Mouse (Mus musculus) MEL (cell line): Measurements from ENCODE around the gene Ncor1. TPM values are rescaled to one million over a fixed set of nuclear protein-coding genes. Genes with fewer than 3 reads are reported as not detected.

Experiments used
- DNase-seq: peaks from one replicate; pipeline ENCODE4 v3.0.0; 2011; ENCODE audit warnings: low read depth, low spot score
- H3K27ac ChIP-seq: 2 replicates; pipeline ENCODE4 v1.5.1; 2012; ENCODE audit warnings: low read depth, mild to moderate bottlenecking, control low read depth, low read length, moderate library complexity; ENCODE audit not compliant: control insufficient read depth
- H3K27me3 ChIP-seq, 2 experiments: fragments of 150-350 bp in 1 of 2; sonication (generic) in 1 of 2; 2 replicates each; pipeline ENCODE4 v1.6.1; 2012; ENCODE audit warnings: low read length in 2 of 2, mild to moderate bottlenecking in 2 of 2, improper control_type of control experiment in 1 of 2, moderate library complexity in 1 of 2; ENCODE audit not compliant: insufficient read depth in 2 of 2, control insufficient read depth in 1 of 2
- H3K36me3 ChIP-seq, 2 experiments: 2 replicates each; pipeline ENCODE4 v1.6.1; 2012 to 2014; ENCODE audit warnings: low read length in 2 of 2, improper control_type of control experiment in 1 of 2, inconsistent platforms in 1 of 2, mild to moderate bottlenecking in 1 of 2; ENCODE audit not compliant: insufficient read depth in 2 of 2, control insufficient read depth in 1 of 2
- H3K4me1 ChIP-seq, 2 experiments: fragments of 150-350 bp in 1 of 2; sonication (generic) in 1 of 2; 2 replicates each; pipeline ENCODE4 v1.6.1; 2012; ENCODE audit warnings: low read length in 2 of 2, improper control_type of control experiment in 1 of 2, mild to moderate bottlenecking in 1 of 2; ENCODE audit not compliant: insufficient read depth in 2 of 2, control insufficient read depth in 1 of 2
- H3K4me3 ChIP-seq, 2 experiments: fragments of 150-350 bp in 1 of 2; sonication (generic) in 1 of 2; 2 replicates each; pipeline ENCODE4 v1.5.1; 2012; ENCODE audit warnings: low read depth in 2 of 2, low read length in 2 of 2, mild to moderate bottlenecking in 2 of 2, moderate library complexity in 2 of 2, control low read depth in 1 of 2, improper control_type of control experiment in 1 of 2; ENCODE audit not compliant: control insufficient read depth in 1 of 2, insufficient read depth in 1 of 2
- H3K79me2 ChIP-seq: 2 replicates; pipeline ENCODE4 v1.6.1; 2012; ENCODE audit warnings: mild to moderate bottlenecking, low read length, moderate library complexity; ENCODE audit not compliant: control insufficient read depth, poor library complexity, insufficient read depth
- H3K9ac ChIP-seq: 2 replicates; pipeline ENCODE4 v1.6.1; 2012; ENCODE audit warnings: low read depth, mild to moderate bottlenecking, control low read depth, low read length, moderate library complexity; ENCODE audit not compliant: control insufficient read depth, poor library complexity, severe bottlenecking
- H3K9me3 ChIP-seq: fragments of 150-350 bp; sonication (generic); replicated peaks from 2 replicates; pipeline ENCODE4 v1.6.1; 2012; ENCODE audit warnings: mild to moderate bottlenecking, low read length, improper control_type of control experiment, moderate library complexity; ENCODE audit not compliant: insufficient read depth
- CTCF ChIP-seq, 3 experiments: IDR thresholded peaks in 2 of 3; conservative IDR thresholded peaks in 1 of 3; 2 replicates each; pipeline ENCODE4 v1.5.1; 2011 to 2012; ENCODE audit warnings: low read length in 3 of 3, low read depth in 2 of 3, mild to moderate bottlenecking in 2 of 3, improper control_type of control experiment in 1 of 3, inconsistent platforms in 1 of 3, mixed read lengths in 1 of 3, moderate library complexity in 1 of 3; ENCODE audit not compliant: control insufficient read depth in 1 of 3, insufficient read depth in 1 of 3, poor library complexity in 1 of 3, severe bottlenecking in 1 of 3
- E2F4 ChIP-seq: IDR thresholded peaks from 2 replicates; pipeline ENCODE4 v1.6.1; 2011; ENCODE audit warnings: low read depth, low read length, improper control_type of control experiment, borderline replicate concordance
- ELF1 ChIP-seq: IDR thresholded peaks from 2 replicates; pipeline ENCODE4 v1.6.1; 2014; ENCODE audit warnings: low read depth, mild to moderate bottlenecking, inconsistent platforms, low read length, improper control_type of control experiment, moderate library complexity
- EP300 ChIP-seq, 2 experiments: IDR thresholded peaks; 2 replicates each; pipeline ENCODE4 v1.6.1; 2011; ENCODE audit warnings: improper control_type of control experiment in 2 of 2, low read length in 2 of 2, low read depth in 1 of 2, mild to moderate bottlenecking in 1 of 2
- ETS1 ChIP-seq: IDR thresholded peaks from 2 replicates; pipeline ENCODE4 v1.6.1; 2012; ENCODE audit warnings: low read depth, mild to moderate bottlenecking, inconsistent platforms, low read length, improper control_type of control experiment, moderate library complexity
- GATA1 ChIP-seq: IDR thresholded peaks from 2 replicates; pipeline ENCODE4 v1.6.1; 2011; ENCODE audit warnings: low read depth, low read length, improper control_type of control experiment
- JUND ChIP-seq: IDR thresholded peaks from 2 replicates; pipeline ENCODE4 v1.6.1; 2011; ENCODE audit warnings: low read depth, mild to moderate bottlenecking, improper control_type of control experiment, low read length
- KAT2A ChIP-seq: conservative IDR thresholded peaks from 2 replicates; pipeline ENCODE4 v1.6.1; 2012; ENCODE audit warnings: low read depth, low read length, improper control_type of control experiment, inconsistent platforms
- MAFK ChIP-seq: IDR thresholded peaks from 2 replicates; pipeline ENCODE4 v1.6.1; 2011; ENCODE audit warnings: low read depth, mild to moderate bottlenecking, low read length, improper control_type of control experiment, borderline replicate concordance
- MAZ ChIP-seq: IDR thresholded peaks from 2 replicates; pipeline ENCODE4 v1.6.1; 2012; ENCODE audit warnings: low read depth, mild to moderate bottlenecking, inconsistent platforms, low read length, improper control_type of control experiment
- MYB ChIP-seq: IDR thresholded peaks from 2 replicates; pipeline ENCODE4 v1.6.1; 2011; ENCODE audit warnings: mild to moderate bottlenecking, low read depth, low read length, improper control_type of control experiment
- MYC ChIP-seq: IDR thresholded peaks from 2 replicates; pipeline ENCODE4 v1.6.1; 2011; ENCODE audit warnings: low read depth, mild to moderate bottlenecking, low read length, improper control_type of control experiment, moderate library complexity
- NELFE ChIP-seq: IDR thresholded peaks from 2 replicates; pipeline ENCODE4 v1.6.1; 2011; ENCODE audit warnings: low read depth, low read length, improper control_type of control experiment
- POLR2A ChIP-seq, 2 experiments: IDR thresholded peaks; 2 replicates each; pipeline ENCODE4 v1.6.1; 2011 to 2012; ENCODE audit warnings: low read length in 2 of 2, mild to moderate bottlenecking in 2 of 2, control low read depth in 1 of 2, improper control_type of control experiment in 1 of 2, low read depth in 1 of 2, moderate library complexity in 1 of 2; ENCODE audit not compliant: control insufficient read depth in 1 of 2, insufficient read depth in 1 of 2, poor library complexity in 1 of 2
- POLR2AphosphoS2 ChIP-seq: IDR thresholded peaks from 2 replicates; pipeline ENCODE4 v1.6.1; 2011; ENCODE audit warnings: low read length, improper control_type of control experiment
- POLR2AphosphoS5 ChIP-seq: IDR thresholded peaks from 2 replicates; pipeline ENCODE4 v1.6.1; 2012; ENCODE audit warnings: low read depth, borderline replicate concordance, mild to moderate bottlenecking, inconsistent platforms, low read length, moderate library complexity, mixed read lengths
- RAD21 ChIP-seq: IDR thresholded peaks from 2 replicates; pipeline ENCODE4 v1.6.1; 2011; ENCODE audit warnings: mild to moderate bottlenecking, low read depth, low read length, improper control_type of control experiment
- RCOR1 ChIP-seq: IDR thresholded peaks from 2 replicates; pipeline ENCODE4 v1.6.1; 2012; ENCODE audit warnings: low read depth, mild to moderate bottlenecking, inconsistent platforms, low read length, improper control_type of control experiment
- SIN3A ChIP-seq: IDR thresholded peaks from 2 replicates; pipeline ENCODE4 v1.6.1; 2012; ENCODE audit warnings: low read length, improper control_type of control experiment, inconsistent platforms
- SMC3 ChIP-seq: IDR thresholded peaks from 2 replicates; pipeline ENCODE4 v1.6.1; 2011; ENCODE audit warnings: low read depth, low read length, improper control_type of control experiment
- TAL1 ChIP-seq: IDR thresholded peaks from 2 replicates; pipeline ENCODE4 v1.6.1; 2012; ENCODE audit warnings: mild to moderate bottlenecking, inconsistent platforms, low read length, moderate library complexity, mixed read lengths
- TBP ChIP-seq: IDR thresholded peaks from 2 replicates; pipeline ENCODE4 v1.8.0; 2011; ENCODE audit warnings: low read depth, low read length, improper control_type of control experiment
- TCF12 ChIP-seq: IDR thresholded peaks from 2 replicates; pipeline ENCODE4 v1.6.1; 2014; ENCODE audit warnings: low read depth, mild to moderate bottlenecking, inconsistent platforms, low read length, improper control_type of control experiment, moderate library complexity
- USF1 ChIP-seq: IDR thresholded peaks from 2 replicates; pipeline ENCODE4 v1.6.1; 2014; ENCODE audit warnings: low read depth, mild to moderate bottlenecking, inconsistent platforms, low read length, improper control_type of control experiment, moderate library complexity
- ZC3H11A ChIP-seq: IDR thresholded peaks from 2 replicates; pipeline ENCODE4 v1.6.1; 2012; ENCODE audit warnings: low read depth, mild to moderate bottlenecking, inconsistent platforms, low read length, improper control_type of control experiment
- polyA plus RNA-seq, 2 experiments: library from polyadenylated mRNA; stranded (reverse) in 1 of 2; unstranded in 1 of 2; fragments of >175 nt in 1 of 2; fragments of >200 nt in 1 of 2; gene quantifications; 2 replicates each; pipeline versions ENCODE4 v1.2.1 to v1.2.4; 2012; ENCODE audit warnings: low replicate concordance in 2 of 2, low read depth in 1 of 2; ENCODE audit not compliant: insufficient read length in 2 of 2, insufficient read depth in 1 of 2, missing spikeins in 1 of 2
- total RNA-seq: library from RNA; depleted of rRNA; stranded (reverse); fragments of 300-350 nt; gene quantifications from 2 replicates; pipeline ENCODE4 v1.2.3, GENCODE M21; 2012

The Ncor1 gene
- total and polyA plus RNA-seq, 3 experiments, result 71.8 to 250 (median 188) TPM

DNA sequence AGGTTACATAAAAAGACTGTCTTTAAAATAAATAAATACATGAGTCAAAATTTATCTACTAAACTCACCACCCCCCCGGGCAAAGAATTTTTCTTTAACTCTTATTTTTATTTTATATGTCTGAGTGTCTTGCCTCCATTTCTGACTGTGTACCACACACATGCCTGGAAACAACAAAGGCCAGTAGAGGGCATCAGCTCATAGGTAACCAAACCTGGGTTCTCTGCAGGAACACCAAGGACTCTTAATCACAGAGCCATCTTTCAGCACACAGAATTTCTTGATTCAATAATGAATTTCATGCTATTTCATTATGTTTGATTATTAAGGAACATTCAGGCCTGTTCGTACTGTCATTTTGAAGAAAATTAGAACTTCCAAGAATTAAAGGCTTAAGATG lies 61.9 kb downstream of the Ncor1 start:
- no peaks in the 10 kb centered on the region for H3K9me3 ChIP-seq
- no peak overlapping the region for H3K27ac ChIP-seq
- H3K27me3 ChIP-seq, result no peaks in the 10 kb centered on the region
- DNase-seq, result peak; percentile 49
- TF ChIP-seq MAZ (no peak), KAT2A (no peak), USF1 (no peak), SMC3 (peak; percentile 26), POLR2A (IDR thresholded peaks at IDR 0.05; ENCODE audit: control insufficient read depth in 1 of 2, insufficient read depth in 1 of 2, low read depth in 1 of 2, low read length in 2 of 2, poor library complexity in 1 of 2) (no peak), CTCF (IDR thresholded peaks at IDR 0.05 in 2 of 3, conservative IDR thresholded peaks at IDR 0.05 in 1 of 3; ENCODE audit: control insufficient read depth in 1 of 3, insufficient read depth in 1 of 3, low read depth in 2 of 3, low read length in 3 of 3, poor library complexity in 1 of 3, severe bottlenecking in 1 of 3) (peak; percentile 25 to 68 (median 48)), ZC3H11A (0 out of 2 replicates have a peak, but pooled peaks have one; percentile 6), TCF12 (no peak), SIN3A (no peak), MYC (no peak), MYB (no peak), E2F4 (no peak), RAD21 (peak; percentile 54), TBP (no peak), NELFE (no peak), JUND (no peak), MAFK (no peak)
- TF ChIP-seq, all 39 proteins: peak for 4
- Histone ChIP-seq H3K36me3 (peaks cover 6 to 62% of the 10 kb centered on the region in 2 experiments), H3K4me1 (no peaks in the 10 kb centered on the region), H3K4me3 (no peak overlapping the region), H3K9ac (no peak overlapping the region), H3K79me2 (no peaks in the 10 kb centered on the region)

DNA sequence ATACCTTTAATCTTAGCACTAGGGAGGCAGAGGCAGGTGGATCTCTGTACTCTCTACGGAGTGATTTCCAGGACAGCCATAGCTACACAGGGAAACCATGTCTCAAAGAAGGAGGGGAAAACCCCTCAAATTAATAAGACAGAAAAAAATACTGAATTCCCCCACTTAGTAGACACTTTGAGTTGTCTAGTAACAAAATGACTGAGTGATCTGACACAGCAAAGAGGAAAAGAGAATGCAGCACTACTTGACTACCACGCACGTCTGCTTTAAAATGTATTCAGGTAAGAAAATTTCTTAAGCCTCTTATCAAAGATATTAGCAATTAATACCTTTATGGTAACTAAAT lies 70.0 kb downstream of the Ncor1 start:
- H3K36me3 ChIP-seq, result peaks cover 0 to 73% of the 10 kb centered on the region in 2 experiments; a peak in 2 of 4 replicates
- no peak overlapping the region for H3K4me3 ChIP-seq
- H3K9me3 ChIP-seq, result no peaks in the 10 kb centered on the region
- no peak overlapping the region for H3K9ac ChIP-seq
- H3K79me2 ChIP-seq, result no peaks in the 10 kb centered on the region
- TF ChIP-seq NELFE, result no peak
- no peak for TF ChIP-seq RAD21
- TF ChIP-seq ZC3H11A, result no peak
- no peak for TF ChIP-seq EP300 (IDR thresholded peaks at IDR 0.05; ENCODE audit: low read depth in 1 of 2, low read length in 2 of 2)
- no peak for TF ChIP-seq TBP
- no peak for TF ChIP-seq TAL1
- no peak for TF ChIP-seq POLR2AphosphoS5
- no peak for TF ChIP-seq SMC3
- no peak for TF ChIP-seq ETS1
- TF ChIP-seq USF1, result no peak
- TF ChIP-seq RCOR1, result no peak
- TF ChIP-seq E2F4, result no peak
- TF ChIP-seq MAFK, result no peak
- TF ChIP-seq MYB, result no peak
- TF ChIP-seq TCF12, result no peak
- TF ChIP-seq POLR2AphosphoS2, result no peak
- no peak for TF ChIP-seq GATA1
- TF ChIP-seq ELF1, result no peak
- no peak for TF ChIP-seq JUND
- H3K4me1 ChIP-seq, result no peaks in the 10 kb centered on the region
- DNase-seq, result no peak
- no peaks in the 10 kb centered on the region for H3K27me3 ChIP-seq
- H3K27ac ChIP-seq, result no peak overlapping the region
